Mouse (Mus musculus) lung, postnatal 0 days (tissue): ENCODE measurements around the gene Prss46.

ENCODE experiments used
- CTCF ChIP-seq: IDR thresholded peaks from 2 replicates; pipeline ENCODE4 v1.5.1; 2016; ENCODE audit warnings: antibody characterized with exemption, mild to moderate bottlenecking
- EP300 ChIP-seq: IDR thresholded peaks from 2 replicates; pipeline ENCODE4 v1.6.1; 2016; ENCODE audit warnings: antibody characterized with exemption, mild to moderate bottlenecking, control low read depth

DNA sequence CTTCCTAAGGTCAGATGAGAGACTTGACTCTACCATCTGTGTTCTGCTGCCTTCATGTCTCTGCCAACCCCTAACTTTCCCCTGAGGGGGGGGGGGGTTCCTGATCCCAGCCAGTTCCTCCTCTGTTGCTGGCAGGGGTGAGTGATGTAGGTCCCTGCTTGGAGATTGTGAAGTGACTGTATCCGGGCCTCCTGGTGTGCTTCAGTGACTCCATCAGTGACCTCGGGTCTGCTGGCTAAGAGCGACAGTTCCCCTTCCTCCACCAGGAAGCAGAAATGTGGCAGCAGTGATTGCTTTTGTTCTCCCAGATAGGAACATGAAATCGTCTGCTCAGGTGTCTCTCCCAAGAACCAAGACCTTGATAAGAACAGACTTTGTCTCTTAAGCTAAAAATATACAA lies 12.6 kb downstream of the Prss46 start:
- TF ChIP-seq EP300 (no peak), CTCF (no peak)
